Mouse (Mus musculus): ENCODE data around the gene Mgmt. TPM values are rescaled to one million over a fixed set of nuclear protein-coding genes. Genes with fewer than 3 reads are reported as not detected.

Gene Mgmt
- total and polyA plus RNA-seq, 2 experiments from 2014 or later: 5.4 to 6.4 TPM

GRCm38 (mm10) chr7:136874396-136874795 is 20.0 kb upstream of the Mgmt start:
- H3K27ac ChIP-seq (ENCODE audit: low read depth): no peak overlapping the region
- ATAC-seq (ENCODE audit: insufficient read depth, low read depth) (no peak), DNase-seq (ENCODE audit: low spot score) (no peak)
- no peaks in the 10 kb centered on the region for H3K9me3 ChIP-seq (replicated peaks; ENCODE audit: control insufficient read depth, low read length)
- no peaks in the 10 kb centered on the region for H3K4me1 ChIP-seq (ENCODE audit: control insufficient read depth, insufficient read depth)
- TF ChIP-seq CTCF (IDR thresholded peaks at IDR 0.05; ENCODE audit: low read depth) (no peak), EP300 (IDR thresholded peaks at IDR 0.05; ENCODE audit: low read depth) (no peak)
- no peak overlapping the region for H3K4me2 ChIP-seq (ENCODE audit: low read depth, low read length)
- H3K27me3 ChIP-seq (ENCODE audit: control insufficient read depth, insufficient read depth, low read length): peaks cover 9% of the 10 kb centered on the region; the same call in 1 of the 2 replicates
- WGBS: 36% methylated on average over 1 of the region's 1 CpGs
- no peak overlapping the region for H3K4me3 ChIP-seq (ENCODE audit: low read depth, low read length)
- H3K36me3 ChIP-seq (replicated peaks; ENCODE audit: control insufficient read depth, insufficient read depth, low read length): no peaks in the 10 kb centered on the region
- H3K9ac ChIP-seq (replicated peaks; ENCODE audit: low read depth, low read length): no peak overlapping the region

GRCm38 (mm10) chr7:136880386-136880785 is 14.0 kb upstream of the Mgmt start:
- Histone ChIP-seq H3K4me1 (ENCODE audit: control insufficient read depth, insufficient read depth) (no peaks in the 10 kb centered on the region), H3K4me2 (ENCODE audit: low read depth, low read length) (no peak overlapping the region), H3K9ac (replicated peaks; ENCODE audit: low read depth, low read length) (no peak overlapping the region), H3K9me3 (replicated peaks; ENCODE audit: control insufficient read depth, low read length) (no peaks in the 10 kb centered on the region), H3K4me3 (ENCODE audit: low read depth, low read length) (no peak overlapping the region), H3K27me3 (ENCODE audit: control insufficient read depth, insufficient read depth, low read length) (no peaks in the 10 kb centered on the region), H3K36me3 (replicated peaks; ENCODE audit: control insufficient read depth, insufficient read depth, low read length) (no peaks in the 10 kb centered on the region), H3K27ac (ENCODE audit: low read depth) (no peak overlapping the region)
- ATAC-seq (ENCODE audit: insufficient read depth, low read depth) (no peak), DNase-seq (ENCODE audit: low spot score) (no peak)
- no peak for TF ChIP-seq CTCF (IDR thresholded peaks at IDR 0.05; ENCODE audit: low read depth)
- TF ChIP-seq EP300 (IDR thresholded peaks at IDR 0.05; ENCODE audit: low read depth): no peak
- 77% methylated on average over 4 of the region's 4 CpGs for WGBS

- no peaks in the 10 kb centered on the region for H3K27me3 ChIP-seq (ENCODE audit: control insufficient read depth, insufficient read depth, low read length)
- no peak overlapping the region for H3K27ac ChIP-seq (ENCODE audit: low read depth)
- no peaks in the 10 kb centered on the region for H3K9me3 ChIP-seq (replicated peaks; ENCODE audit: control insufficient read depth, low read length)
- no peak for DNase-seq (ENCODE audit: low spot score)
- no peaks in the 10 kb centered on the region for H3K4me1 ChIP-seq (ENCODE audit: control insufficient read depth, insufficient read depth)
- no peaks in the 10 kb centered on the region for H3K36me3 ChIP-seq (replicated peaks; ENCODE audit: control insufficient read depth, insufficient read depth, low read length)
- whole genome bisulfite sequencing: 80% methylated on average over 6 of the region's 6 CpGs
- no peak for TF ChIP-seq EP300 (IDR thresholded peaks at IDR 0.05; ENCODE audit: low read depth)
- TF ChIP-seq CTCF (IDR thresholded peaks at IDR 0.05; ENCODE audit: low read depth): no peak
- H3K4me2 ChIP-seq (ENCODE audit: low read depth, low read length): no peak overlapping the region
- no peak overlapping the region for H3K4me3 ChIP-seq (ENCODE audit: low read depth, low read length)
- no peak for ATAC-seq (ENCODE audit: insufficient read depth, low read depth)
- no peak overlapping the region for H3K9ac ChIP-seq (replicated peaks; ENCODE audit: low read depth, low read length)
Measured at GRCm38 (mm10) chr7:136888161-136888560, 6.3 kb upstream of the Mgmt start.

DNA sequence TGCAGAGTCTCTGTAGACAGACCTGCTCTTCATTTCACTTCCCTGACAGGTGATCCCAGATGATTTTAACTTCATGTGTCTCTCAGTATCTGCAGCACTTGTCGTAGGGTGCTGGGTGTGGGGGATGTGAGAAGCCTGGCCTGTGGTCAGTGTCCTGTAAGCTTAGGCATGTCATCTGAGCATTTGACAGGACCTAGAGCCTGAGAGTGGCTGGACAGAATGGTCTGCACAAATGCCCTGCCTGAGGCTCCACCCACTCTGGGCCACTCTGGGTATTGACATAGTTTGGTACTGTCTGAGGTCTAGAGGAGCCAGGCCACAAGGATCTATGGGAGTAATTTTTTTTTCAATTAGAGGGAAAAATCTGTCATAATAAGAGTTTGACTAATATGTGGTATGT is 942 bp downstream of the Mgmt start:
- TF ChIP-seq EP300 (IDR thresholded peaks at IDR 0.05; ENCODE audit: low read depth): no peak
- TF ChIP-seq CTCF (IDR thresholded peaks at IDR 0.05; ENCODE audit: low read depth): no peak
- no peak for DNase-seq (ENCODE audit: low spot score)
- no peak overlapping the region for H3K4me3 ChIP-seq (ENCODE audit: low read depth, low read length)
- H3K4me2 ChIP-seq (ENCODE audit: low read depth, low read length): no peak overlapping the region; the same call in 1 of the 2 replicates
- no peak overlapping the region for H3K27ac ChIP-seq (ENCODE audit: low read depth)
- 89% methylated on average over 1 of the region's 1 CpGs for WGBS
- H3K4me1 ChIP-seq (ENCODE audit: control insufficient read depth, insufficient read depth): peaks cover 9% of the 10 kb centered on the region; the same call in 1 of the 2 replicates
- H3K27me3 ChIP-seq (ENCODE audit: control insufficient read depth, insufficient read depth, low read length): no peaks in the 10 kb centered on the region
- no peak overlapping the region for H3K9ac ChIP-seq (replicated peaks; ENCODE audit: low read depth, low read length)
- H3K36me3 ChIP-seq (replicated peaks; ENCODE audit: control insufficient read depth, insufficient read depth, low read length): no peaks in the 10 kb centered on the region
- no peak for ATAC-seq (ENCODE audit: insufficient read depth, low read depth)
- H3K9me3 ChIP-seq (replicated peaks; ENCODE audit: control insufficient read depth, low read length): no peaks in the 10 kb centered on the region

GRCm38 (mm10) chr7:136895851-136896250 is 1.4 kb downstream of the Mgmt start:
- H3K27me3 ChIP-seq (ENCODE audit: control insufficient read depth, insufficient read depth, low read length): no peaks in the 10 kb centered on the region
- no peak overlapping the region for H3K4me2 ChIP-seq (ENCODE audit: low read depth, low read length)
- H3K4me1 ChIP-seq (ENCODE audit: control insufficient read depth, insufficient read depth): peaks cover 9% of the 10 kb centered on the region; the same call in 1 of the 2 replicates
- no peak overlapping the region for H3K4me3 ChIP-seq (ENCODE audit: low read depth, low read length)
- TF ChIP-seq CTCF (IDR thresholded peaks at IDR 0.05; ENCODE audit: low read depth) (no peak), EP300 (IDR thresholded peaks at IDR 0.05; ENCODE audit: low read depth) (no peak)
- DNase-seq (ENCODE audit: low spot score) (no peak), ATAC-seq (ENCODE audit: insufficient read depth, low read depth) (no peak)
- H3K27ac ChIP-seq (ENCODE audit: low read depth): no peak overlapping the region
- WGBS: 82% methylated on average over 7 of the region's 7 CpGs
- no peak overlapping the region for H3K9ac ChIP-seq (replicated peaks; ENCODE audit: low read depth, low read length)
- no peaks in the 10 kb centered on the region for H3K36me3 ChIP-seq (replicated peaks; ENCODE audit: control insufficient read depth, insufficient read depth, low read length)
- H3K9me3 ChIP-seq (replicated peaks; ENCODE audit: control insufficient read depth, low read length): no peaks in the 10 kb centered on the region

GRCm38 (mm10) chr7:136897481-136897880 is 3.1 kb downstream of the Mgmt start:
- Histone ChIP-seq H3K4me2 (ENCODE audit: low read depth, low read length) (no peak overlapping the region), H3K36me3 (replicated peaks; ENCODE audit: control insufficient read depth, insufficient read depth, low read length) (no peaks in the 10 kb centered on the region), H3K4me1 (ENCODE audit: control insufficient read depth, insufficient read depth) (peaks cover 9% of the 10 kb centered on the region; the same call in 1 of the 2 replicates), H3K27me3 (ENCODE audit: control insufficient read depth, insufficient read depth, low read length) (no peaks in the 10 kb centered on the region), H3K27ac (ENCODE audit: low read depth) (peak overlapping the region; percentile 46), H3K4me3 (ENCODE audit: low read depth, low read length) (no peak overlapping the region), H3K9ac (replicated peaks; ENCODE audit: low read depth, low read length) (no peak overlapping the region), H3K9me3 (replicated peaks; ENCODE audit: control insufficient read depth, low read length) (no peaks in the 10 kb centered on the region)
- DNase-seq (ENCODE audit: low spot score) (no peak), ATAC-seq (ENCODE audit: insufficient read depth, low read depth) (no peak)
- TF ChIP-seq EP300 (IDR thresholded peaks at IDR 0.05; ENCODE audit: low read depth) (no peak), CTCF (IDR thresholded peaks at IDR 0.05; ENCODE audit: low read depth) (no peak)
- WGBS: 66% methylated on average over 1 of the region's 1 CpGs

All from heart, postnatal 0 days (tissue).